Mouse (Mus musculus): ENCODE data around the gene Kmt2c. TPM values are rescaled to one million over a fixed set of nuclear protein-coding genes. Genes with fewer than 3 reads are reported as not detected.
A peak's percentile ranks its signal among the peaks of the same experiment; 100 is the strongest.

Kmt2c gene
- total and polyA plus RNA-seq, 3 experiments = 5.3 to 156 (median 50.2) TPM

DNA sequence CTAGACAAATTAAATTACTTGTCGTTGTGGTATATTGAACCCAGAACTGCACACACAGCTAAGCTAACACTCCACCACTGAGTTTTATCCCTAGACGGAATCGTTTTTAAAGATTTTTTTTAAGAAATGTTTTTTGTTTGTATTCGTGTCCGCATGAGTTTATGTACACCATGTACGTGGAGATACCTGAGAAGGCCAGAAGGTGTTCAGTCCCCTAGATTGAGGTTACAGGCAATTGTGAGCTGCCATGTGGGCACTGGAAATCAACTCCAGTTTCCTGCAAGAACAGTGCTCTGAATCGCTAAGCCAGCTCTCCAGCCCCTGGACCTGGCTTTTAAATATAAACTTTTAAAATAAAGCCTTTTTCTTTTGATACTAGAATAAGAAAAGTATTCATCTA, 2.1 kb upstream of the Kmt2c start:
- H3K4me3 ChIP-seq (ENCODE audit: low read depth, low read length) = no peak overlapping the region; the same call in 1 of the 2 replicates
- no peak for ATAC-seq (ENCODE audit: extremely low read depth, insufficient number of reproducible peaks, low FRiP score, poor library complexity, severe bottlenecking)
- no peaks in the 10 kb centered on the region for H3K9me3 ChIP-seq (replicated peaks)
- peaks cover 4% of the 10 kb centered on the region for H3K36me3 ChIP-seq (replicated peaks)
- no peak for TF ChIP-seq GATA2 (IDR thresholded peaks at IDR 0.05; ENCODE audit: borderline replicate concordance, low read depth, low read length)
- TF ChIP-seq POLR2AphosphoS5 (IDR thresholded peaks at IDR 0.05; ENCODE audit: insufficient replicate concordance, low read depth, low read length) = no peak
- TF ChIP-seq TAL1 (conservative IDR thresholded peaks at IDR 0.05; ENCODE audit: low read depth, low read length) = no peak
- TF ChIP-seq CTCF (IDR thresholded peaks at IDR 0.05; ENCODE audit: low read depth, low read length) = no peak
- no peak for TF ChIP-seq GATA1 (IDR thresholded peaks at IDR 0.05; ENCODE audit: borderline replicate concordance, low read length)
- H3K4me1 ChIP-seq (ENCODE audit: insufficient read depth, low read depth, low read length) = peaks cover 18% of the 10 kb centered on the region
- DNase-seq (ENCODE audit: low spot score) = no peak
- H3K27me3 ChIP-seq (ENCODE audit: insufficient read depth, low read length) = no peaks in the 10 kb centered on the region

- DNase-seq (ENCODE audit: low spot score) = peak; percentile 89
- TF ChIP-seq POLR2AphosphoS5 (IDR thresholded peaks at IDR 0.05; ENCODE audit: insufficient replicate concordance, low read depth, low read length) = no peak
- TF ChIP-seq TAL1 (conservative IDR thresholded peaks at IDR 0.05; ENCODE audit: low read depth, low read length) = no peak
- no peak for TF ChIP-seq GATA1 (IDR thresholded peaks at IDR 0.05; ENCODE audit: borderline replicate concordance, low read length)
- no peak for TF ChIP-seq CTCF (IDR thresholded peaks at IDR 0.05; ENCODE audit: low read depth, low read length)
- no peak for TF ChIP-seq GATA2 (IDR thresholded peaks at IDR 0.05; ENCODE audit: borderline replicate concordance, low read depth, low read length)
- Histone ChIP-seq H3K4me1 (ENCODE audit: insufficient read depth, low read depth, low read length) (peaks cover 21% of the 10 kb centered on the region), H3K4me3 (ENCODE audit: low read depth, low read length) (peak overlapping the region; percentile 95), H3K27me3 (ENCODE audit: insufficient read depth, low read length) (no peaks in the 10 kb centered on the region), H3K9me3 (replicated peaks) (no peaks in the 10 kb centered on the region), H3K36me3 (replicated peaks) (peaks cover 4% of the 10 kb centered on the region)
- ATAC-seq (ENCODE audit: extremely low read depth, insufficient number of reproducible peaks, low FRiP score, poor library complexity, severe bottlenecking) = peak; percentile 32
Measured at GRCm38 (mm10) chr5:25499423-25500398, 1.1 kb upstream of the Kmt2c start.

DNA sequence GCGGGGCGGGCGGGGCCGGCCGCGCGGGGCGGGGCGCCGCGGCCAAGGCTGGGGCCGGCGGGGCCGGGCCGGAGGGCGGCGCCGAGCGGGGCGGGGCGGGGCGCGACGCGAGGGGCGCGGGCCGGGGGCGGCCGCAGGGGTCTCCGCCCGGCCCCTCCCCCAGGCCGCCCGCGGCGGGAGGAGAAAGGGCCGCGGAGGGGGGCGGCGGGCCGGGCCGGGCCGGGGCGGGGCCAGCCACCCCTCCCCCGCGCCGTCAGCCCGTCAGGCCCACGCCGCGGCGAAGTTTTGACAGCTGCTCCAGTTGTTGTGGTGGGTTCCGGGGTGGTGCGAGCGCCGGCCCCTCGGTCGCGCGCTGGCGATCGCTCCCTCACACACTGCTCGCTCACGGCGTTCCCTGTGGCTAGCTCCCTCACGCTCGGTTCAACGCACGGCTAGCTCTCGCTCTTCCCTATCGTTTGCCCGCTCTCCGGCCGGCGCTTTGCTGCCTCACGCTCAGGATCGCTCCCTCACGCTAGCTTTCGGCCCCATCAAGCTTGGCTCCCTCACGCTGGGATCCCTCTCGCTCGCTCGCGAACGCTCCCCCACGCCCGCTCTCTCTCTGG, 339 bp upstream of the Kmt2c start:
- no peak for TF ChIP-seq CTCF (IDR thresholded peaks at IDR 0.05; ENCODE audit: low read depth, low read length)
- TF ChIP-seq TAL1 (conservative IDR thresholded peaks at IDR 0.05; ENCODE audit: low read depth, low read length) = no peak
- no peak for TF ChIP-seq POLR2AphosphoS5 (IDR thresholded peaks at IDR 0.05; ENCODE audit: insufficient replicate concordance, low read depth, low read length)
- TF ChIP-seq GATA1 (IDR thresholded peaks at IDR 0.05; ENCODE audit: borderline replicate concordance, low read length) = no peak
- TF ChIP-seq GATA2 (IDR thresholded peaks at IDR 0.05; ENCODE audit: borderline replicate concordance, low read depth, low read length) = no peak
- H3K4me3 ChIP-seq (ENCODE audit: low read depth, low read length) = peak overlapping the region; percentile 95
- ATAC-seq (ENCODE audit: extremely low read depth, insufficient number of reproducible peaks, low FRiP score, poor library complexity, severe bottlenecking) = peak; percentile 31; the same call in 1 of the 2 replicates
- peaks cover 3% of the 10 kb centered on the region for H3K36me3 ChIP-seq (replicated peaks)
- no peaks in the 10 kb centered on the region for H3K27me3 ChIP-seq (ENCODE audit: insufficient read depth, low read length)
- DNase-seq (ENCODE audit: low spot score) = peak; percentile 78
- H3K9me3 ChIP-seq (replicated peaks) = no peaks in the 10 kb centered on the region
- peaks cover 27% of the 10 kb centered on the region for H3K4me1 ChIP-seq (ENCODE audit: insufficient read depth, low read depth, low read length)

GRCm38 (mm10) chr5:25497720-25498345, 750 bp downstream of the Kmt2c start:
- no peaks in the 10 kb centered on the region for H3K9me3 ChIP-seq (replicated peaks)
- peak overlapping the region; percentile 95 for H3K4me3 ChIP-seq (ENCODE audit: low read depth, low read length)
- DNase-seq (ENCODE audit: low spot score) (peak; percentile 29), ATAC-seq (ENCODE audit: extremely low read depth, insufficient number of reproducible peaks, low FRiP score, poor library complexity, severe bottlenecking) (no peak)
- peaks cover 34% of the 10 kb centered on the region for H3K4me1 ChIP-seq (ENCODE audit: insufficient read depth, low read depth, low read length)
- peaks cover 3% of the 10 kb centered on the region for H3K36me3 ChIP-seq (replicated peaks)
- H3K27me3 ChIP-seq (ENCODE audit: insufficient read depth, low read length) = no peaks in the 10 kb centered on the region
- no peak for TF ChIP-seq GATA1 (IDR thresholded peaks at IDR 0.05; ENCODE audit: borderline replicate concordance, low read length)
- TF ChIP-seq POLR2AphosphoS5 (IDR thresholded peaks at IDR 0.05; ENCODE audit: insufficient replicate concordance, low read depth, low read length) = no peak

DNA sequence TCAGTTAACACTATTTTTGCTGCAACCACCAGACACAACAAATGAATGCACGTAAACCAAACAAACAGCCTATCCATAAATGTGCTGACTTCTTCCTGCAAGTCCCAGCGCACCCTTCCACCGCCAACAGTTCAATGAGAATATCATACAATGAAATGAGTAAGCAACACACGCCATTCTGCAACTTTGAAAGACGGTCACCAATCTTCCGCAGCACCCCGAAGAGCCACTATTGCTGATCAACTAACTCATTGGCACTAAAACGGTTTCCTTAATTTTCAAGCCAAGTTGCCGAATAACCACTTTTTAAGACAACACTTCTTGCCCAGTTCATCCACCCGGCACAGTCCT, 1.2 kb downstream of the Kmt2c start:
- no peak for DNase-seq (ENCODE audit: low spot score)
- H3K4me1 ChIP-seq (ENCODE audit: insufficient read depth, low read depth, low read length) = peaks cover 34% of the 10 kb centered on the region
- peak; percentile 38; the same call in 1 of the 2 replicates for ATAC-seq (ENCODE audit: extremely low read depth, insufficient number of reproducible peaks, low FRiP score, poor library complexity, severe bottlenecking)

GRCm38 (mm10) chr5:25496652-25497051, 1.9 kb downstream of the Kmt2c start:
- no peak for ATAC-seq (ENCODE audit: extremely low read depth, insufficient number of reproducible peaks, low FRiP score, poor library complexity, severe bottlenecking)
- peaks cover 2% of the 10 kb centered on the region for H3K36me3 ChIP-seq (replicated peaks)
- DNase-seq (ENCODE audit: low spot score) = no peak
- peak overlapping the region; percentile 38; the same call in 1 of the 2 replicates for H3K4me3 ChIP-seq (ENCODE audit: low read depth, low read length)
- H3K9me3 ChIP-seq (replicated peaks) = no peaks in the 10 kb centered on the region
- H3K27me3 ChIP-seq (ENCODE audit: insufficient read depth, low read length) = no peaks in the 10 kb centered on the region
- H3K4me1 ChIP-seq (ENCODE audit: insufficient read depth, low read depth, low read length) = peaks cover 33% of the 10 kb centered on the region
- TF ChIP-seq CTCF (IDR thresholded peaks at IDR 0.05; ENCODE audit: low read depth, low read length) (no peak), GATA2 (IDR thresholded peaks at IDR 0.05; ENCODE audit: borderline replicate concordance, low read depth, low read length) (no peak), TAL1 (conservative IDR thresholded peaks at IDR 0.05; ENCODE audit: low read depth, low read length) (no peak), GATA1 (IDR thresholded peaks at IDR 0.05; ENCODE audit: borderline replicate concordance, low read length) (no peak), POLR2AphosphoS5 (IDR thresholded peaks at IDR 0.05; ENCODE audit: insufficient replicate concordance, low read depth, low read length) (no peak)

More for the DNA sequence above, 1.2 kb downstream of the Kmt2c start:
- Histone ChIP-seq H3K36me3 (replicated peaks) (peaks cover 3% of the 10 kb centered on the region), H3K27me3 (ENCODE audit: insufficient read depth, low read length) (no peaks in the 10 kb centered on the region), H3K4me3 (ENCODE audit: low read depth, low read length) (peak overlapping the region; percentile 95), H3K9me3 (replicated peaks) (no peaks in the 10 kb centered on the region)
- no peak for TF ChIP-seq POLR2AphosphoS5 (IDR thresholded peaks at IDR 0.05; ENCODE audit: insufficient replicate concordance, low read depth, low read length)
- no peak for TF ChIP-seq GATA2 (IDR thresholded peaks at IDR 0.05; ENCODE audit: borderline replicate concordance, low read depth, low read length)
- no peak for TF ChIP-seq CTCF (IDR thresholded peaks at IDR 0.05; ENCODE audit: low read depth, low read length)
- TF ChIP-seq TAL1 (conservative IDR thresholded peaks at IDR 0.05; ENCODE audit: low read depth, low read length) = no peak
- no peak for TF ChIP-seq GATA1 (IDR thresholded peaks at IDR 0.05; ENCODE audit: borderline replicate concordance, low read length)
